Mouse (Mus musculus) monocyte, adult 5-6 weeks (primary cell): ENCODE results near the gene Rrn3. TPM values are rescaled to one million over a fixed set of nuclear protein-coding genes. Genes with fewer than 3 reads are reported as not detected.

ENCODE experiments used
- ATAC-seq: fragments of 153-309, 156-312 bp; replicated peaks from 2 replicates; pipeline ENCODE4 v1.8.0; 2017; ENCODE audit warnings: mild to moderate bottlenecking; ENCODE audit not compliant: low TSS enrichment, insufficient number of reproducible peaks, severe bottlenecking, poor library complexity, low FRiP score
- total RNA-seq: library from RNA; stranded (forward); fragments of 200-1000, 200-491, 200-594 nt; gene quantifications from 3 replicates; pipeline ENCODE4 v1.2.3, GENCODE M21; 2017

The Rrn3 gene
- total RNA-seq, 1 experiment from 2014 or later = 21.2 TPM

DNA sequence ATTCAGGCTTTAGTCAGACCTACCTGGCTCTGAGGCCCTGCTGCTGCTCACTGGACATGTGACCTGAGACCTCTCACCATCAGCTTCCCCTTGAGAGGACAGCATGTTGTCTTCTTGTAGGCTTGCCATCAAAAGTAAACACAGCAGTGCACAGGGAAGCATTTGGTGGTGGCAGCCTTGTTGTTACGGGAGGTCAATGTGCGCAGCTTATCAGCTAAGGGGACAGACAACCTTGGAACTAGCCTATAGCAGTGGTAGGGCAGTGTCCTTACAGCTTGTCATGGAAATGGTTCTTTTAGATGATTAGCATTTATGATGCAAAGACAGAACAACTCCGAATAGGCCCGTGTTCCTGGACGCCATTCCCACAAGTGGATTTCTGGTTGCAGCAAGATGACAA, 53.9 kb downstream of the Rrn3 start:
- ATAC-seq = no peak

DNA sequence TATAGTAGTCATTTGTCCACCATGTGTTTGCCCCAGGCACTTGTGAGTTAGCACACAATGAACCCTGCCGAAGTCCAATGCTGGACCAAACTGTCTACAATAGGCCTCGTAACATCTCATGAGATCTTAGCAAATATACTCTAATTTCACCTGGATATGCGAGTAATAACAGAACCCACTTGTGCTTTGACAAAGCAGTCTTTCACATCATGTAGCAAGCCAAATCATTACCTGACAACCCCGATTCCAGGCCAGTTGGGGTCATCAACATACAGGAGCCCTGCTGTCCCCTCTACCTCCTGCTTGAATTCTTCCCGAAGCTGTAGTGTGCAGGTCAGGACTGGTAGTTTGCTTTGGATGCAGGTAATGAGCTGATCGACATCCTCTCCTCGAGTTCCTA, 59.5 kb downstream of the Rrn3 start:
- ATAC-seq = no peak

DNA sequence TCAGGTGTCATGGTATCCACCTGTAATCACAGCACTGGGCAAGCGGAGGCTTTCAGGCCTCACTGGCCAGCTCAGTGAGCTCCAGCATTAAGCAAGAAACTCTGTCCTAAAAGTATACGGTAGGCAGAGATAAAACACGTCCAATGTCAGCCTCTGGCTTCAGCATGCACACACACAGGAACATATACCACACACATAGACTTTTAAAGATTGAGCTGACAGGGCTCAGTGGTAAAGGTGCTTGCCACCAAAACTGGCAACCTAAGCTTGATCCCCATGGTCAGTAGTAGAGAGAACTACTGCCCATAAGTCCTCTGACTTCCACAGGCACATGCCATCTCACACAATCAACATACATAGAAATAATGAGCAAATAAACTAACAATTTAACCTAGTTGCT, 60.4 kb downstream of the Rrn3 start:
- no peak for ATAC-seq

DNA sequence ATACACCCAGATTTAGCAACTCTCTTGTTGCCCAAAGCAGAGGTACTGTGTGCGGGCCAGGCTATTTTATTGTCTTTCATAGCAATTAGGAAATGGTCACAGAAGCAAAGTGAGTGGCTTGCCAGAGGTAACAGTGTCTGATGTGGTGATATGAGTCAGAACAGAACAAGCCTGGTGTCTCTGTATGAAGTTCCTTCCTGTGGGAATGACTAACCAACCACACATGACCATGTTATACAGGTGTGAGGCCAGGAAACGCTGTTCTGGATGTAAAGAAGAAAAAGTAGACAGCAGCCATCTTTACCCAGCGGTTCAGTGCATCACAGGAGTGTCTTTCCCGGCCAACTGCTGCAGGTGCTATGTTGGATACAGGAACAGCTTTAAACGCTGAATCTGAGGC, 64.5 kb downstream of the Rrn3 start:
- no peak for ATAC-seq

DNA sequence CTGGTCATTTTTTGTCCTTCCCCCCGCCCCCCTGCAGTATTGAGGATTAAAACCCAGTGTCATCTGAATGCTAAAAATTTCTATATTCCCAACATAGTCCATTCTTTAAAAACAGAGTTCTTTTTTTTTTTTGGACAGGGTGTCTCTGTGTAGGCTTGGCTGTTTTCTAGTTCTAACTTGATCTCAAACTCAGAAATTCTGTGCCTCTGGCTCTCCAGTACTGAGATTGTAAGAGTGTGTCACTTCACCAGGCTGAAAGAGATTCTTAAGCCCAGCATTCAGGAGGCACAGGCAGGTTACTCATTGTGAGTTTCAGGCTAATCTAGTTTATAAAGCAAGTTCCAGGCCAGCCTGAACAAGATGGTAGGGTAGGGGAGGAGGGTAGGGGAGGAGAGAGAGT, 66.2 kb downstream of the Rrn3 start:
- no peak for ATAC-seq

DNA sequence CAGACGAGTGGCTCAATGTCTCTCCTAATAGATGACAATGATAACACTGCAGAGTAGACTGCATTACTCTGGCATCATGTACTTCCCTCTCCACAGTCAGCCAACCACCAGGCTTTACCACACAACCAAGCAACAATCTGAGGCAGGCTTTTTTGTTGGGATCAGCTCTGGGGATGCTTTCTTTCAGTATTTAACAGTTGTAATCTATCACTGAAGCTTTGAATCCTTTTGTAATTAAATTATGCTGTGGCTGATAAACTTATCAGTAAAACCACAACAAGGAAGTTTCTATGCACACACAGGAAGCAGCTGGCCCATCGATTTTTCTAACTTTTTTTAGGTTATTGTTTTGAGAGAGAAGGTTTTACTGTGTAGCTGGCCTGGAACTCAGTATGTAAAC, 67.8 kb downstream of the Rrn3 start:
- ATAC-seq = no peak

DNA sequence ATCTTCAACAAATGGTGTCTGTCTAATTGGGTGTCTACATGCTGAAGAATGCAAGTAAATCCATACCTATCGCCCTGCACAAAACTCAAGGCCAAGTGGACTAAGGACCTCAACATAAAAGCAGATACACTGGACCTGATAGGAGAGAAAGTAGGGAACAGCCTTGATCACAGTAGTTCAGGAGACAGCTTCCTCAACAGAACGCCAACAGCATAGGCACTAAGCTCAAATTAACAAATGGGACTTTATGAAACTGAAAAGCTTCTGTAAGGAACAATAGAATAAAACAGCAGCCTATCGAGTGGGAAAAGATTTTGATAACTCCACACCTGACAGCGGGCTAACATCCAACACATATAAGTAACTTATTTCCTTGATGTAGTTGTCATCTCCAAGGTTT, 70.9 kb downstream of the Rrn3 start:
- no peak for ATAC-seq

DNA sequence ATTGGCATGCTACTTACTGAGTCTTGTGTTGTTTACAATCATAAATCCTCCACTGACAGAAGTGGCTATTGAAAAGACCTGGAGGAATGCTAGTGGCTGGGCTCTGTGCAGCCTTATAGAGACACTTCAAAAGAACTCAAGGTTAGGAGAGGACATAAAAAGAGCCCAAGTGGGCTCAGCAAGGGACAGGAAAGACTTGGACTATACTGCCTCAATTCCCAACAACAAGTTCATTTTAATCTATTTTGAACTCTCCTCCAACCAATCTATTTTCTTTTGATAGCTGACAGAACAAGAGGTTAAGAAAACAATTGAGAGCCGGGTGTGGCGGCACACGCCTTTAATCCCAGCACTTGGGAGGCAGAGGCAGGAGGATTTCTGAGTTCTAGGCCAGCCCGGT, 73.4 kb downstream of the Rrn3 start:
- no peak for ATAC-seq

Other genes with a start within 250 kb of the Rrn3 start
- 23.6 to 34.3 TPM (median 27.9 TPM) in 3 replicates for gene Parn, start 112.5 kb upstream of the Rrn3 start, total RNA-seq
- gene Bfar, start 108.8 kb upstream of the Rrn3 start, total RNA-seq = 47.9 to 94.7 TPM (median 60.3 TPM) in 3 replicates
- gene 3110001I22Rik, start 108.8 kb upstream of the Rrn3 start, total RNA-seq = 25.9 to 65.8 TPM (median 30.8 TPM) in 3 replicates
- gene Pla2g10, start 49.7 kb upstream of the Rrn3 start, total RNA-seq = not detected in 3 replicates
- 46.8 to 63.3 TPM (median 57.8 TPM) in 3 replicates for gene Ntan1, start 38.1 kb downstream of the Rrn3 start, total RNA-seq
- 86.4 to 117 TPM (median 103 TPM) in 3 replicates for gene Pdxdc1, start 122.4 kb downstream of the Rrn3 start, total RNA-seq
- 0.29 to 0.64 TPM (median 0.39 TPM) in 3 replicates for gene Mpv17l, start 122.5 kb downstream of the Rrn3 start, total RNA-seq
- not detected in 3 replicates for gene 2900011O08Rik, start 205.9 kb downstream of the Rrn3 start, total RNA-seq
- gene Ifitm7, start 206.2 kb downstream of the Rrn3 start, total RNA-seq = not detected in 3 replicates